Mouse (Mus musculus) spleen, adult 2 months (tissue): ENCODE measurements at regions not wholly inside any gene's neighbourhood (a gene's known extent, or its start where the extent isn't known, plus 50 kb on each side); places are given as distances from the start of the nearest gene placed in this dataset.

Source experiments
- DNase-seq, 2 experiments: peaks; one replicate each; pipeline versions ENCODE4 v3.0.0 to v3.0.0-alpha.2; 2012 to 2021; ENCODE audit warnings: low spot score in 2 of 2, low read depth in 1 of 2
- H3K27ac ChIP-seq: fragments of 200-500 bp; 2 replicates; pipeline ENCODE4 v1.5.1; 2012; ENCODE audit warnings: low read length, inconsistent platforms; ENCODE audit not compliant: insufficient read depth
- H3K27me3 ChIP-seq: fragments of 200-500 bp; 2 replicates; pipeline ENCODE4 v1.6.1; 2012; ENCODE audit warnings: mild to moderate bottlenecking, moderate library complexity, low read length, inconsistent platforms; ENCODE audit not compliant: control insufficient read depth, insufficient read depth
- H3K36me3 ChIP-seq: fragments of 200-500 bp; 2 replicates; pipeline ENCODE4 v1.6.1; 2012; ENCODE audit warnings: mild to moderate bottlenecking, low read length, inconsistent platforms; ENCODE audit not compliant: control insufficient read depth, insufficient read depth
- H3K4me1 ChIP-seq: fragments of 200-500 bp; 2 replicates; pipeline ENCODE4 v1.6.1; 2011; ENCODE audit warnings: inconsistent platforms; ENCODE audit not compliant: control insufficient read depth, insufficient read depth, insufficient read length
- H3K4me3 ChIP-seq: fragments of 200-500 bp; 2 replicates; pipeline ENCODE4 v1.5.1; 2011; ENCODE audit warnings: mild to moderate bottlenecking, inconsistent platforms; ENCODE audit not compliant: insufficient read depth, insufficient read length; ENCODE audit errors: extremely low read depth
- CTCF ChIP-seq: fragments of 200-500 bp; IDR thresholded peaks from 2 replicates; pipeline ENCODE4 v1.5.1; 2011; ENCODE audit warnings: mild to moderate bottlenecking, inconsistent platforms; ENCODE audit not compliant: insufficient read depth, insufficient read length, insufficient replicate concordance; ENCODE audit errors: extremely low read depth
- POLR2A ChIP-seq: fragments of 200-500 bp; IDR thresholded peaks from 2 replicates; pipeline ENCODE4 v1.6.1; 2011; ENCODE audit warnings: low read depth, low read length, inconsistent platforms
- WGBS: fragments of 180-500 bp; shearing (Covaris S2); methylation state at CpG from one replicate; pipeline ENCODE4 v1.1.7; 2018; 5-methylcytosine and 5-hydroxymethylcytosine counted together

- DNase-seq: no peak
- Histone ChIP-seq H3K27ac (no peak overlapping the region), H3K4me3 (no peak overlapping the region), H3K4me1 (no peaks in the 10 kb centered on the region), H3K36me3 (no peaks in the 10 kb centered on the region), H3K27me3 (no peaks in the 10 kb centered on the region)
- TF ChIP-seq CTCF: no peak
- no peak for TF ChIP-seq POLR2A
- 87% methylated on average over 3 of the region's 3 CpGs for WGBS
These were observed 317.7 kb upstream of the Gm10131 start for GRCm38 (mm10) chr8:34429231-34429630.

DNA sequence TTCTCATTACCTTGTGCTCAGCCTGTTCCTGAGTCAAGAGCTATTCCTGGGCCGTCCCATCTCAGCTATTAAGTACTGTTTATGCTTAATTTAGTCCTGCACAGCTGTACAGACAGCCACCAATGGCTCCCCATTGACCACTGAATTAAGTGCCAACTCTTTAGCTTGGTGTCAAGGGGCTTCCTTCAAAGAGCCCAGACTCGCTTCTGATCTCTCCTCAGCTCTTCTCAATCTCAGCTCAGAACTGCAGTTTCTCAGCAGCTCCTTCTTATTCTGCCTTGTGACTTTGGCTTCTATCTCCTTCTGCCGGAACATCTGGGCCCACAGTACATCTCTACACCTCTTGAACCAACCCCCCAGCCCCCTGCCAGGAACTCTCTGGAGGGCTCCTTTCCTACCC, 290.0 kb upstream of the Gm10131 start:
- Histone ChIP-seq H3K36me3 (no peaks in the 10 kb centered on the region), H3K27ac (no peak overlapping the region), H3K4me3 (no peak overlapping the region), H3K4me1 (no peaks in the 10 kb centered on the region), H3K27me3 (no peaks in the 10 kb centered on the region)
- no peak for DNase-seq
- 92% methylated on average over 3 of the region's 3 CpGs for WGBS
- no peak for TF ChIP-seq CTCF
- no peak for TF ChIP-seq POLR2A

DNA sequence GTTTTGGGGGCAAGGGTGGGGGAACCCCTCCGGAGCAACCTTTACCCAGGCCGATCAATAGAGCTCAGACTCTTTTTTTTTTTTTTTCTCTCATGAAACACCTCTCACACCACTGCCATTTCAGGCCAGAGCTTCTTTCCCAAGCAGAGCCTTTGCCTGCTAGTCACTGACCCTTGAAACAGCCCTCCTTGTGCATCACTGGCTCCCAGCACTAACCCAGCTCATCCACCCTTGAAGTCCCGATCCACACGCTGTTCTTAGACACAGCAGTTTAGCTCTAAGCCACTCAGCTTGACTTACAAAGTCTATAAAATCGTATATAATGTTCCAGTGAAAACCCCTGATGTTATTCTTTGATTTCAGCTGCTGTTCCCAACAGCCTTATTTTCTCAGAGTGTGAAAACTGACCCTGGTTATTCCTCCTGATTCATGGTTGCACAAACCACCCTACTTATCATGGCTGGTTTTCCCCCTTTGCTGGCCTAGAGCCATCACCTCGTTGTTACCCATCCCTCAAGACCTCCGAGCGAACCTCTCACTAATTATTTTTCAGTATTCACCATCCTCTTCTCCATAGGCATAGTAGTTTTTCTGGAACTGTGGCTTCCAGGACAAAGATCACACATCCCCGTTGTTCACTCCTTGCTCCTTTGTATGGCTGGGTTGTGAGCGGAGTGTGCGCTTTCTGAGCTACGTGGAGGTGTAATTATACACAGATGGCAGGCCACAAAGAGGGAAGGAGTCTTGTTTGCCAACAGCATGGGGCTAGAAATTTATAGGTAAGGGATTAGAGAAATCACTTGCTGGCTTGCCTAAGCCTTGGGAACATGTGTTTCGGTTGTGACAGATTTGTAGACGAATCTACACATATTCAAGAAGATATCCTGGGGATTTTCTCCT, 287.6 kb upstream of the Gm10131 start:
- Histone ChIP-seq H3K4me3 (no peak overlapping the region), H3K36me3 (no peaks in the 10 kb centered on the region), H3K27ac (no peak overlapping the region), H3K27me3 (no peaks in the 10 kb centered on the region), H3K4me1 (no peaks in the 10 kb centered on the region)
- no peak for TF ChIP-seq CTCF
- no peak for TF ChIP-seq POLR2A
- no peak for DNase-seq
- 85% methylated on average over 14 of the region's 14 CpGs for WGBS

- no peaks in the 10 kb centered on the region for H3K27me3 ChIP-seq
- no peaks in the 10 kb centered on the region for H3K36me3 ChIP-seq
- no peak overlapping the region for H3K27ac ChIP-seq
- TF ChIP-seq CTCF (no peak), POLR2A (no peak)
- 11% methylated on average over 23 of the region's 23 CpGs for WGBS
- no peak overlapping the region; the same call in 1 of the 2 replicates for H3K4me3 ChIP-seq
- H3K4me1 ChIP-seq: no peaks in the 10 kb centered on the region
- peak in 1 of 2 experiments; percentile 47 for DNase-seq
These were observed 286.3 kb upstream of the Gm10131 start for GRCm38 (mm10) chr8:34397583-34398411.

- Histone ChIP-seq H3K27ac (no peak overlapping the region), H3K36me3 (no peaks in the 10 kb centered on the region), H3K4me1 (no peaks in the 10 kb centered on the region), H3K4me3 (no peak overlapping the region; the same call in 1 of the 2 replicates), H3K27me3 (no peaks in the 10 kb centered on the region)
- no peak for DNase-seq
- 38% methylated on average over 4 of the region's 4 CpGs for WGBS
- TF ChIP-seq CTCF: no peak
These were observed 285.7 kb upstream of the Gm10131 start for GRCm38 (mm10) chr8:34397225-34397582.

DNA sequence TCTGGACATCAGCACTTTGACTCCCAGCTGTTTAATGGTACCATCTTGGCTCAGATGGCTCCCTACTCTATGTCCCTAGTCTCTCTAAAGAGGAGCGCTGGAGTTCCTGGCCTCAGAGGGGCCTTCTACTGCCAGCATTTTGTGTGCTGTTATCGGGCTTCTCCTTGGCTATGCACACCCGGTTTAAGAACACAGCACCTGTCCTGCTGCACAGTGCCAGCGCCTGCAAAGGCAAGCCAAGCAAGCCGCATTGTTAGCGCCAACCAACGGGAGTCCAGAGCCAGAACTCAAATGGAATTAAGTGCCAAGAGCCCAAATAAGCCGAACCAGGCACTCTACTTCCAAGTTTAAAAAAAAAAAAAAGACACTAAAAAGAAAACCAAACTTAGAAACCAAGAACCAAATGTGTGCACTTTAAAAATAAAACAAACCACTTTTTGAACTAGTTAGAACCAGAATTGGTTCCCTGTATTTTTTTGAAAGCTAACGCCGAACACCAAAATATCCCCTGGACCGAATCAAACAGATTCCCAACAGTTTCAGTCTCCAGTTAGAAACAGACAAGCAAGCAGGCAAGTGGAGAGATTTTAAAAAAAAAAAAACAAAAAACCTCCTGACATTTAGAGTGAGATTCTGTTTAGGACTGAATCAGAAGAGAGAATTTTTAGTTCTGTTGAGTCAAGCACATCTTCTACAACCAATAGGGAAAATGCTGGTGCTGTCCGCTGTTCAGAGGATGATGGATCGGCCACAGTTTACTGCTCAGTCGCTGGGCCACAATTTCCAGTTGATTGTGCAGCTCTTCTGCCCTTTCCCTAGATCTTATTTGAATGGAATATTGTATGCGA, 281.7 kb upstream of the Gm10131 start:
- H3K27ac ChIP-seq: no peak overlapping the region
- no peak for DNase-seq
- 91% methylated on average over 15 of the region's 15 CpGs for WGBS
- no peaks in the 10 kb centered on the region for H3K36me3 ChIP-seq
- H3K4me1 ChIP-seq: no peaks in the 10 kb centered on the region
- no peak for TF ChIP-seq POLR2A
- no peak for TF ChIP-seq CTCF
- no peak overlapping the region for H3K4me3 ChIP-seq
- no peaks in the 10 kb centered on the region for H3K27me3 ChIP-seq
